Mouse (Mus musculus): Measurements from ENCODE around the gene Hbq1b.

Gene Hbq1b

GRCm38 (mm10) chr11:32300279-32301267 is 13.8 kb downstream of the Hbq1b start:
- no peak for DNase-seq (ENCODE audit: low spot score in 2 of 2)

- no peak for DNase-seq (ENCODE audit: low spot score in 2 of 2)
These were observed 14.7 kb downstream of the Hbq1b start for GRCm38 (mm10) chr11:32301506-32301905.

GRCm38 (mm10) chr11:32302824-32303419 is 16.2 kb downstream of the Hbq1b start:
- peak in 1 of 2 experiments; percentile 22 for DNase-seq (ENCODE audit: low spot score in 2 of 2)

GRCm38 (mm10) chr11:32303455-32303854 is 16.7 kb downstream of the Hbq1b start:
- DNase-seq (ENCODE audit: low spot score in 2 of 2) = no peak

GRCm38 (mm10) chr11:32307006-32307405 is 20.2 kb downstream of the Hbq1b start:
- DNase-seq (ENCODE audit: low spot score in 2 of 2) = no peak

- no peak for DNase-seq (ENCODE audit: low spot score in 2 of 2)
These were observed 22.7 kb downstream of the Hbq1b start for GRCm38 (mm10) chr11:32309446-32309845.

GRCm38 (mm10) chr11:32309928-32310327 is 23.2 kb downstream of the Hbq1b start:
- no peak for DNase-seq (ENCODE audit: low spot score in 2 of 2)

- DNase-seq (ENCODE audit: low spot score in 2 of 2) = no peak
These were observed 29.2 kb downstream of the Hbq1b start for GRCm38 (mm10) chr11:32316009-32316408.

GRCm38 (mm10) chr11:32320507-32321195 is 33.9 kb downstream of the Hbq1b start:
- DNase-seq (ENCODE audit: low spot score in 2 of 2) = no peak

- DNase-seq (ENCODE audit: low spot score in 2 of 2) = peak in 1 of 2 experiments; percentile 45
These were observed 34.4 kb downstream of the Hbq1b start for GRCm38 (mm10) chr11:32321196-32321565.

GRCm38 (mm10) chr11:32324609-32325008 is 37.8 kb downstream of the Hbq1b start:
- DNase-seq (ENCODE audit: low spot score in 2 of 2) = peak; percentile 71 to 80

GRCm38 (mm10) chr11:32331075-32331474 is 44.3 kb downstream of the Hbq1b start:
- DNase-seq (ENCODE audit: low spot score in 2 of 2) = no peak

- DNase-seq (ENCODE audit: low spot score in 2 of 2) = no peak
These were observed 45.1 kb downstream of the Hbq1b start for GRCm38 (mm10) chr11:32331861-32332260.

- no peak for DNase-seq (ENCODE audit: low spot score in 2 of 2)
These were observed 46.5 kb downstream of the Hbq1b start for GRCm38 (mm10) chr11:32333235-32333634.

GRCm38 (mm10) chr11:32336435-32336907 is 49.7 kb downstream of the Hbq1b start:
- DNase-seq (ENCODE audit: low spot score in 2 of 2) = no peak

Data from frontal cortex, postnatal 10 days (tissue).